Mouse (Mus musculus) intestine, postnatal 0 days (tissue): Measurements from ENCODE around the gene Skap1. TPM values are rescaled to one million over a fixed set of nuclear protein-coding genes. Genes with fewer than 3 reads are reported as not detected.

Experiments used
- ATAC-seq: fragments of 200-750 bp; cut with Nextera tagmentation; 2 replicates; pipeline ENCODE4 v1.8.0; 2017; ENCODE audit warnings: mild to moderate bottlenecking, moderate TSS enrichment, moderate library complexity
- H3K27ac ChIP-seq: fragments of 300-500 bp; sonication (generic); 2 replicates; pipeline ENCODE4 v1.5.1; 2014; ENCODE audit warnings: mild to moderate bottlenecking, low read depth, low read length, moderate library complexity
- H3K27me3 ChIP-seq: fragments of 300-500 bp; sonication (generic); replicated peaks from 2 replicates; pipeline ENCODE4 v1.6.1; 2014; ENCODE audit warnings: low read length, mixed read lengths; ENCODE audit not compliant: control insufficient read depth, insufficient read depth
- H3K36me3 ChIP-seq: fragments of 300-500 bp; sonication (generic); 2 replicates; pipeline ENCODE4 v1.6.1; 2014; ENCODE audit warnings: mild to moderate bottlenecking, moderate library complexity; ENCODE audit not compliant: control insufficient read depth, insufficient read depth
- H3K4me1 ChIP-seq: fragments of 300-500 bp; sonication (generic); replicated peaks from 2 replicates; pipeline ENCODE4 v1.6.1; 2014; ENCODE audit warnings: antibody characterized with exemption, low read length, mixed read lengths; ENCODE audit not compliant: control insufficient read depth, insufficient read depth
- H3K4me2 ChIP-seq: fragments of 300-500 bp; sonication (generic); replicated peaks from 2 replicates; pipeline ENCODE4 v1.6.1; 2014; ENCODE audit warnings: low read depth, mild to moderate bottlenecking, moderate library complexity
- H3K4me3 ChIP-seq: fragments of 300-500 bp; sonication (generic); 2 replicates; pipeline ENCODE4 v1.5.1; 2014; ENCODE audit warnings: low read depth, low read length
- H3K9ac ChIP-seq: fragments of 300-500 bp; sonication (generic); 2 replicates; pipeline ENCODE4 v1.6.1; 2014; ENCODE audit warnings: mild to moderate bottlenecking, low read depth, low read length
- H3K9me3 ChIP-seq: fragments of 300-500 bp; sonication (generic); 2 replicates; pipeline ENCODE4 v1.6.1; 2016; ENCODE audit warnings: mixed run types; ENCODE audit not compliant: control insufficient read depth
- CTCF ChIP-seq: sonication (generic); IDR thresholded peaks from 2 replicates; pipeline ENCODE4 v1.5.1; 2016; ENCODE audit warnings: low read depth, mild to moderate bottlenecking, control low read depth, antibody characterized with exemption, moderate library complexity
- WGBS: fragments of 180-500 bp; shearing (Covaris S2); extraction: QIAGEN DNeasy Blood & Tissue Kit; methylation state at CpG from one replicate; pipeline ENCODE4 v1.1.7; 2014; 5-methylcytosine and 5-hydroxymethylcytosine counted together
- polyA plus RNA-seq: library from polyadenylated mRNA; unstranded; fragments of >200 nt; fragmentation: Nextera tagmentation; extraction: Ambion mirVana; gene quantifications from 2 replicates; pipeline ENCODE4 v1.2.1, GENCODE M21; 2015

Gene Skap1
- polyA plus RNA-seq, 1 experiment from 2014 or later: 0.46 TPM

GRCm38 (mm10) chr11:96771274-96771975, 307.0 kb downstream of the Skap1 start:
- H3K36me3 ChIP-seq: peaks cover 57% of the 10 kb centered on the region

DNA sequence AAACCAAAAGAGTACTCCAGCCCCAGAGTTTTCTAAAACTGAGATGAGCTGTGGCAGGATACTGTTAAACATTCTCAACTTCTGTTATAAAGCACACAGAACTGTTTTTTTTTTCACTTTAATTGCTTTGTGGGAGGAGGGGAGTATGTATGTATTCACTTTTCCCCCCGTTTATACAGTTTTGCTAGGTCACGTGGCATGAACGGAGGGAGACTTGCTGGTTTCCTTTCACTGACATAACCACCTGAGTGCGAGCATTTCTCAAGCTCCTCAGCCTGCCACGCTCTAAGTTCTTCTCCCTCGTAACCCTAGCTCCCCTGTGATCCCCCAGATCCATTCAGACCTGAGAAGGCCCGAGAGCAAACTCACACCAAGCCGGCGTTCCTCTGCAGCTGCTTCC, 308.0 kb downstream of the Skap1 start:
- no peaks in the 10 kb centered on the region for H3K9me3 ChIP-seq
- no peak for TF ChIP-seq CTCF
- H3K4me3 ChIP-seq: no peak overlapping the region

More at GRCm38 (mm10) chr11:96771274-96771975, 307.0 kb downstream of the Skap1 start:
- no peaks in the 10 kb centered on the region for H3K9me3 ChIP-seq
- H3K27ac ChIP-seq: no peak overlapping the region
- no peak overlapping the region for H3K9ac ChIP-seq
- no peaks in the 10 kb centered on the region for H3K27me3 ChIP-seq
- 93% methylated on average over 9 of the region's 9 CpGs for WGBS
- no peak for TF ChIP-seq CTCF
- H3K4me3 ChIP-seq: no peak overlapping the region
- ATAC-seq: no peak
- no peak overlapping the region for H3K4me2 ChIP-seq
- H3K4me1 ChIP-seq: 0 out of 2 replicates have a peak, but pooled peaks cover 2% of the 10 kb centered on the region

GRCm38 (mm10) chr11:96774536-96774935, 310.1 kb downstream of the Skap1 start:
- 82% methylated on average over 3 of the region's 3 CpGs for WGBS
- H3K27ac ChIP-seq: no peak overlapping the region
- no peak overlapping the region for H3K4me3 ChIP-seq
- H3K36me3 ChIP-seq: peaks cover 37% of the 10 kb centered on the region
- TF ChIP-seq CTCF: peak; percentile 54
- H3K4me1 ChIP-seq: peaks cover 2% of the 10 kb centered on the region; the same call in 1 of the 2 replicates
- H3K9me3 ChIP-seq: no peaks in the 10 kb centered on the region
- no peak overlapping the region for H3K4me2 ChIP-seq
- no peaks in the 10 kb centered on the region for H3K27me3 ChIP-seq
- ATAC-seq: no peak
- no peak overlapping the region for H3K9ac ChIP-seq

More for the DNA sequence above, 308.0 kb downstream of the Skap1 start:
- Histone ChIP-seq H3K4me2 (no peak overlapping the region), H3K9ac (no peak overlapping the region), H3K27me3 (no peaks in the 10 kb centered on the region), H3K27ac (no peak overlapping the region), H3K4me1 (peaks cover 2% of the 10 kb centered on the region; the same call in 1 of the 2 replicates), H3K36me3 (peaks cover 57% of the 10 kb centered on the region)
- no peak for ATAC-seq
- 89% methylated on average over 9 of the region's 9 CpGs for WGBS

DNA sequence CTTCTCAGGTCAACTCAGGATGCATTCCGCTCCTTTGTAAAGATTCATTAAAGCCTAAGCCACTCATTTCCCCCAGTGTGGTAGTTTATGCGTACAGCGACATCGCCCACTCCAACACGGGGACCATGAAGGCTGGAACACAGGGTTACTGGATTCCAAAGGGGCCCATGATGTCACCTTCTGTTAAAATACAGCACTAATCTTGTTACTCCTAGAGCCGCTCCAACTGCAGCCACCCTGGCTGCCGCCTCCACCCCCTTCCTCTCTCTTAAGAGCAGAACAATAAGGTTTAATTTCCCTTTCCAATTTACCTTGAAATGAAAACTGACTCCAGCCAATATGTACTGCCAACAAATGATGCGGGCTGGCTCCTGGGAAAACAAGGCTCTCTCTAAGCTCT, 310.7 kb downstream of the Skap1 start:
- H3K4me3 ChIP-seq: no peak overlapping the region
- 86% methylated on average over 8 of the region's 8 CpGs for WGBS
- H3K27ac ChIP-seq: no peak overlapping the region
- peaks cover 2% of the 10 kb centered on the region; the same call in 1 of the 2 replicates for H3K4me1 ChIP-seq
- H3K4me2 ChIP-seq: no peak overlapping the region
- no peak overlapping the region for H3K9ac ChIP-seq
- no peaks in the 10 kb centered on the region for H3K9me3 ChIP-seq
- peaks cover 34% of the 10 kb centered on the region for H3K36me3 ChIP-seq
- H3K27me3 ChIP-seq: no peaks in the 10 kb centered on the region
- no peak for TF ChIP-seq CTCF
- no peak for ATAC-seq

- TF ChIP-seq CTCF: no peak
- peaks cover 28% of the 10 kb centered on the region for H3K36me3 ChIP-seq
- WGBS: 60% methylated on average over 7 of the region's 7 CpGs
- H3K4me2 ChIP-seq: no peak overlapping the region
- H3K27ac ChIP-seq: no peak overlapping the region; the same call in 1 of the 2 replicates
- no peak overlapping the region for H3K4me3 ChIP-seq
- H3K27me3 ChIP-seq: no peaks in the 10 kb centered on the region
- H3K9ac ChIP-seq: no peak overlapping the region
- H3K4me1 ChIP-seq: peaks cover 2% of the 10 kb centered on the region; the same call in 1 of the 2 replicates
- H3K9me3 ChIP-seq: no peaks in the 10 kb centered on the region
- no peak for ATAC-seq
Measured at GRCm38 (mm10) chr11:96775665-96776064, 311.3 kb downstream of the Skap1 start.

- Histone ChIP-seq H3K4me3 (no peak overlapping the region), H3K9me3 (no peaks in the 10 kb centered on the region), H3K36me3 (peaks cover 24% of the 10 kb centered on the region), H3K27ac (no peak overlapping the region; the same call in 1 of the 2 replicates), H3K4me2 (peak overlapping the region; percentile 86), H3K9ac (no peak overlapping the region), H3K27me3 (no peaks in the 10 kb centered on the region), H3K4me1 (peaks cover 2% of the 10 kb centered on the region; the same call in 1 of the 2 replicates)
- ATAC-seq: no peak
- WGBS: 50% methylated on average over 3 of the region's 3 CpGs
- peak; percentile 54 for TF ChIP-seq CTCF
Measured at GRCm38 (mm10) chr11:96776068-96776467, 311.7 kb downstream of the Skap1 start.
